Mouse (Mus musculus) olfactory bulb, adult 2 months (tissue): ENCODE data around the gene Dhrs4.

Experiments
- CTCF ChIP-seq: fragments of 200-500 bp; IDR thresholded peaks from 2 replicates; pipeline ENCODE4 v1.5.1; 2012; ENCODE audit warnings: low read depth, mild to moderate bottlenecking, low read length, moderate library complexity; ENCODE audit not compliant: insufficient read depth
- POLR2A ChIP-seq: fragments of 200-500 bp; IDR thresholded peaks from 2 replicates; pipeline ENCODE4 v1.6.1; 2012; ENCODE audit warnings: mild to moderate bottlenecking, low read depth, low read length, moderate library complexity; ENCODE audit not compliant: insufficient read depth

DNA sequence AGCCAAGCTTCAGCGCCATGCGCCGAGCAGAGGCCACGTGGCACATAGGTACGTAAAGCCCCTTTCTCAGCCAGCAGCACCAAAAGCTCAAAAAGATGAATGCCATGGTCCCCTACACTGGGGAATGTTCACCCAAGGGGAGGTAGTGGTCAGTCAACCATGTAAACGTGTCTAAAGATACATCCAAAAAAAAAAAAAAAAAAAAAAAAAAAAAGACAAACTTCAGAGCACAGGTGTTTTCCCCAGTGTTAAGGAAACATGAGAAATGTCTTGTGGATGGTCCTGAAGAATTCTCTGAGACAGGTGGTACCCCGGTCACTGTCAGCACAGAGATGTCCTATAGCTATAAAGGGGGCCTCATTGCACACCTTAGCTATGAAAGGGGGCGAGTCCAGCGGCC lies 27.1 kb downstream of the Dhrs4 start:
- TF ChIP-seq CTCF (no peak), POLR2A (no peak)
